Mouse (Mus musculus) adrenal gland, postnatal 36 days (tissue): ENCODE results near the gene Mthfd2l. TPM values are rescaled to one million over a fixed set of nuclear protein-coding genes. Genes with fewer than 3 reads are reported as not detected.

Source experiments
- DNase-seq, 2 experiments: peaks; one replicate each; pipeline ENCODE4 v3.0.0; 2021; ENCODE audit warnings: mixed read lengths in 1 of 2
- total RNA-seq, 2 experiments: library from RNA; stranded (reverse); gene quantifications; 2 replicates each; pipeline ENCODE4 v1.2.3; 2021

The Mthfd2l gene
- total RNA-seq, 2 experiments from 2014 or later = 19.8 TPM

DNA sequence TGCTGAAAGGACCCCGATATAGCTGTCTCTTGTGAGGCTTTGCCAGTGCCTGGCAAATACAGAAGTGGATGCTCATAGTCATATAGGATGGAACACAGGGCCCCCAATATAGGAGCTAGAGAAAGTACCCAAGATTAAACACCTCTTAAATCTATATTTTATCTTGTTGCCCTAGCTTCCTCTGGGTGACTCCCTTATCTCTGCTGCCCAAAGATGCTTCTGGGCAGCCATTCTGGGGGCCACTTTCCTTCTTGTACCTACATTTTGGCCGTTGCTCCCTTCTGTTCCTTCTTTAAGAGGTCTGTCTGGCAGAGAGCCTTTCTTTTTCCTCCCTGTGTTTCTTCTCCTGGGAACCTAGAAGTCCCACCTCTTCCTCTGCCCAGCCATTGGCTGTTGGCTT lies 14.5 kb downstream of the Mthfd2l start:
- no peak for DNase-seq

DNA sequence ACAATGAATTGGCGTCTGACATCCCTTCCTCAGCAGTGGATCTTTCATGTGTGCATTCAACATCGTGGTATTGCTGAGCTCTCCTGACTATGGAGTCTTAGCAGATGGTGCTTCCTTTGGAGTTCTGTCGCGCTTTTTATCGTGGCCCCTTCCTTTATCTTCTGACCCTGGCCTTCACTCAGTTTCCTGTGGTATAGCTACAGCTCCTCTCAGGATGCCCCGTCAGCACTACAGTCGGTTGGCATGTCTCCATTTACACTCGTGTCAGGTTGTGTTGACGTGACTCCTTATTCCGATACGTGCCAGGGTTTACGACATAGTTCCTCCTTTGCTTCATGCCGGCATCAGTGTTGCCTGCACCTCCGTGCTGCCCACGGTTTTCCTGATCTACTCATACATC lies 18.6 kb downstream of the Mthfd2l start:
- DNase-seq = no peak

DNA sequence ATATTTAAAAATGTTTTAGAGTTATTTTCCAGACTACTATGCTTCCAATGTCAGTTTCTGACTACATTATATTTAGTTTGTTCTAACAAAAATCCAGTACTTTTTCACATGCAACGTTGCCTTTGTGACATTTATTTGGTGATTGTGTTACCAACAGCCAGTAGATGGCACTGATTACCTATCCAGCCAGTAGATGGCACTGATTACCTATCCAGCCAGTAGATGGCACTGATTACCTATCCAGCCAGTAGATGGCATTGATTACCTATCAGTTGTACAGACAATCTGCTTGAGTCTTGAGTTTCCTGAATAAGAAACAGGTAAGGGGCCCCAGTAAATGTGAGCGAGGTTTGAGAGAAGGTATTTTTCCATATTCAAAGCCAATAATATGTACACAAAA lies 20.6 kb downstream of the Mthfd2l start:
- peak; percentile 2 to 20 for DNase-seq

DNA sequence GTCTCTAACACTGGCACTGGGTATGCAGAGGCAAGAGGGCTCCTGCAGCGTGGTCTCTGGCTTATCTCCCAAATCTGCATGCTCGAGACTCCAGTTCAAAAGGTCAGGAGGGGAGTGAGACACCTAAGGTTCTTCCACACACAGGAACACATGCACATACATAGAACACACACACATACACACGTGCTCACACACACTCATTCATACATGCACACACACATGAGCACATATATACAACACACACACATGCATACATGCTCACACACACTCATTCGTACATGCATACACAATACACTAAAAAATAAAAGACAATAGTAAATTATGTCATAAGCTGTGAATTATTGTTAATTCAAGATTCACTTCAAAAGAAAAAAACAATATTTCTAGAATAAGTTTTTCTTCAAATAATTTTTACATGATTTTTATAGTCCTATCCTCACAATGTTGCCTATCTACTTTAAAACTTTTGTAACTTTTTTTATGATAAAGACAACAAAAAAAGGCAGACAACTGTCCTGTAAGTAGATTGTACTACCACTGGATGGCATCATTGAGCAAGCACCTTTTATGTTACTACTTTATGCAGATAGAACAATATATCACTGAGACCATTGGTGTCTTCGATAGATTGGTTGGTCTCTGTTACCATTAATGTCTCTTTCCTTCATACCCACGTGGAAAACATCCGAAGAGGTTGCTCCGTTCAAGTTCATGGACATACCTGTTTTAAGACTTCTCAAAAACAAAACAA lies 22.0 kb downstream of the Mthfd2l start:
- DNase-seq = peak in 1 of 2 experiments; percentile 10

DNA sequence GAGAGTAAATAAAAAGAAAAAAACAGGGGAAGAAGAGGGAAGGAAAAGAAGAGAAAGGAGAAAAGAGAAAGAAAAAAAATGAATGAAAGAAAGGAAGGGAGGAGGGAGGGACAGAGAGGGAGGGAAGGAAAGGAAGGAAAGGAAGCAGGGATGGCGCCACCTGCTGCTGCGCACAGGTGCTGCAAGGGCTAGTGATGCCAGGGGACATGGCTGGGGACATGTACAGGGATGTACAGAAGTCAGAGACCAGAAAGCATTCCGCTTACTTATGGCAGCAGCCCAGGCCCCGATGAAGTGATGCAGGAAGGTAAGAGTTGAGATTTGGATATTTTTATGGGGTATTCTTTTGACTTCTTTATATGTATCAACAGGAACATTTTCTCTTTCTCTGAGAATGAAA lies 33.4 kb downstream of the Mthfd2l start:
- peak; percentile 12 to 48 for DNase-seq

DNA sequence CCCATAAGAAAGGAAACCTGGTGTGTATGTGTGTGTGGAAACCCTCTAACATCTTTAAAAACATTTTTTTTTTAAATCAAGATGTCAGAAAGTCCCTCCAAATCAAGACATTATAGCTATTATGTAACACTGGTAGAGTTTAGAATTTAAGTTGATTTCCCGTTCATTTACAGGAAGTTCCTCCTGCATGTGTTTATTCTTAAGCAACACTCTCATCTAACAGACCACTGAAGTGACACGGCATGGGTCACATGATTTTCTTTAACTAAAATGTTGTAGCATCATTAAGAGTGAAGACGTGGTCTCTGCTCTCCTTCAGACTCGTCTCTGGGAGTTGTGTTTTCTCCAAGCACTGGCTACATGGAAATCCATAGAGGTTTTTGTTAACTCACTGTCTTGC lies 33.8 kb downstream of the Mthfd2l start:
- no peak for DNase-seq

DNA sequence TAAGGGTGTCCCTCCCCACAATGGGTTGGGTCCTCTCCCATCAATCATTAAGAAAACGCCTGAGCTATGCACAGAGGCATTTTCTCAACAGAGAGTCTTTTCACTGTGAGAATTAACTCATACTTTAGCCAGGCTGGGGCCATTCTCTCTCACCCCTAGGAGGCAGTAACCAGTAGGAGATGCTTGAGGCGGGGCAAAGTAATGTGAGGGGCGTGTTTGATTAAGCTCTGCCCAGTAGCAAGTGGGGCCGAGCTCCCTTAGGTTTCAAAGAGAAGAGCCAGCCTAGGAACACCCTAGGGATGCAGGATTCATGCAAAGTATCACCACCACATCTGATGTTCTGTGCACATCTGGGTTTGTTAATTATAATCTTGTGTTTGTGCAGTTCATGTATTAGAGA lies 34.5 kb downstream of the Mthfd2l start:
- no peak for DNase-seq

DNA sequence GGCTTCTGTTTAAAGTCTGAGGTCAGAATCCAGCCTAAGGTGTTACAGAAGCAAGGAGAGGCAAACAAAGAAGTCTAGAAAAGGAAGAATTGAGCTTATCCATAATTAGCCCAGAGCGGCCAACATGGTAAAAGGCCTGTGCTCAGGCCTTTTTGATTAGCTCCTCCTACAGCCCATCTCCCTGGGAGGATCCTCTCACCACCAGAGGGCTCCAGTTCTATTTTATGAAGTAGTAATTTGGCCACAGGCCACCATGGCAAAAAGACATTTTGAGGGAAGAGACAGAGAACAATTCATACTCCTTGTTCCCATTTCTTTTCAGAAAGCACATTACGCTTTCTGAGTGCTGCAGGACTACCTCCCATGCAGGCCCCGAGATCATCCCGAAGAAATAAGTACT lies 46.3 kb downstream of the Mthfd2l start:
- DNase-seq = peak; percentile 67 to 76

DNA sequence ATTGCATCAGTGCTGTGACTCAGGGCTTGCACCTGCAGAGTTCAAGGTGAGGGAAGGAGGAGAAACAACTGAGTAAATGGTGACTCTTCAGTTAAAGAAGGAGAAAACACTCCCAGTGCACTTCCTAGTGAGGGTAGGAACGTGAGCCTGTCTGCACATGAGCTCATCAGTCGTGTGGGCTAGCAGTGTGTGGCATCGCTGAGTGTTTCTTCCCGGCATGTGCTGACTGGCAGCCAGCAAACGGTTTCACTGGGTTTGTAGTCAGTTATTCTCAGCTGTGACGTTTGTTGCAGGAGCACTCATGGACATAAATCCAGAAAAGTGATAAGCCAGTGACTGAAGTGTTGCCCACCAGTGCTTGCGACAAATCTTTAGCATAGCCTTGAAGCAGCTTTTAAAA lies 49.4 kb downstream of the Mthfd2l start:
- no peak for DNase-seq

DNA sequence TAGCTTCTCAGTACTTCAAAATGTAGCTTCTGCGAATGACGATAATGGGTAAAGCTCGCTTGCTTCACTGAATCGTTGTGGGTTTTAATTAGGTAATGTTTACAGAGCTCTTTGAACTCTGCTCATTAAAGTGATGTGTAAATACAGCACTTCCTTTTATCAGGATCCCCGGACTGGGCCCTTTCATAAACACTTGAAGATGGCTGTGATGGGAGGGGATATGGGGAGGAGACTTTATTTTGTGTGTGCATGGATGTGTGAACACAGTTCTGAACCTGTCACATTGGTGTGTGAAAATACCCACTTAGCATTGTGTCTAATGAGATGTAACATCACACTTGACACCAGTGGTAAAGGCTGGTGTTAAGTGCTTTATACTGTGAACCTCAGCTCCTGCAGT lies 56.7 kb downstream of the Mthfd2l start:
- no peak for DNase-seq

DNA sequence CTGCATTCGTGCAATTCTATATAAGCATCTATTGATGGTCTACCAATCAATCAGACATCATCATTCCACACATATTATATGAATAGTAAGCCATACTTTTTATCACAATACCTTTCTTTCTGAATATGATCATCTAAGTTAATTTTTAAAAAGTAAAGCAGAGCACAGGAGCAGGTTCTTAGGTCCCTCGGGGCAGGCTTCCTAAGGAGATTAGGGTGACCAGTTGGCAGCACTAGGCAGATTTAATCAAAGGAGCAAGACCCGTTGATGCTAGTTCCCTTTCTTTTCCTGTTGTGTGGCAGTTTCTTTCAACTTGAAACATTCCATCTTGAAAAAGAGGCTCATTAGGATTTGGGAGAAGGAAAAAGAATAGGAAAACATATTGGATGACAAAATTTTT lies 57.2 kb downstream of the Mthfd2l start:
- DNase-seq = no peak

DNA sequence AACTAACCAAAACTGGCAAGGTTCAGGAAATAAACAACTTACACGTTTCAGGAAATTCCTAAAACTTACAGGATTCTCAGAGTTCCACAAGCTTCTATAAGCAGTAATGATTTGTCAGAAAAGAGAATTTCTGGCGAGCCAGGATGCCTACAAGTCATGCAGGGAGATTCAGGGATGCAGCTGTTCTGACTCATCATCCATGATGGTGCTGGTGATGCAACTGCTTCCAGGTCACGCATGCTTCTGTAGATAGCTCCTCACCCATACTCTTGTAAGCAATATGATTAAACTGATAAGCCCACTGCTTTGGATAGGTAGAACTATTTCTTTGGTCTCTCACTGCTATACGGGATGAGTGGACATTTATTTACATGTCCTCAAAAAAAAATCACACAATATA lies 57.7 kb downstream of the Mthfd2l start:
- DNase-seq = no peak

DNA sequence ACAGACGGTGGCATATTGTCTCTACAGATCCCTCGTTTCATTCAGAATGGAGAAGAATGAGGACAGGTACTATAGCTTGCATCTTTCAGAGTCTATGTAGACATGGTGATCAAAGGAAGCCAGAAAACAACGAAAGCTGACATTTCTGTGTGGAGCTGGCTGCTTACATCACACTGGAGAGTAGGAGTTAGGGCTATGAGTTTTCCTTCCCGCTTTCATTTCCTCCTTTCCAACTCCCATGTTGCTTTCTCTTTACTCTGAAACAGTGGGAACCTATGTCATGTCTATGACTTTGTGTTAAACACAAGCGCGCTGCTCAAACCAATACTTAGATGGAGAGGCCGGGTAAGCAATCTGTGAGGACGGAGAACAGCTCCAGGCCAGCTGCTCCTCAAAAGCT lies 69.0 kb downstream of the Mthfd2l start:
- DNase-seq = no peak

DNA sequence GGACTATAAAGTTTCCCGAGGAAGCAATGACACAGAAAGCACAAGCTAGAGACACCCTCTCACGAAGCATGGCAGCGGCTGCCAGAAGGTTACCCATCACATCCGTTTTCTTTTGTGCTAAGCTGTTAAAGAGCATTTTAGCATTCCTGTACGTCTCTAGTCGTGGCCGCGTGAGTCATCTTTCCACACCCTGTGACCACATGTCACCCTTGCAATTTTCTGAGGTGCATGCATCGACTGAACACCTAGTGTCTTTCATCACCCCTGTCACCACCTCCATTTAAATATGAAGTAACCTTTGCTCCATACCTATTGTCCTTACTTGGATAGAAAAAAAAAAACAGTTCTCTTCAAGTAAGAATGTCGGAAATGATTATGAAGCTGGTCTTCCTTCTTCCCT lies 84.3 kb downstream of the Mthfd2l start:
- DNase-seq = no peak

DNA sequence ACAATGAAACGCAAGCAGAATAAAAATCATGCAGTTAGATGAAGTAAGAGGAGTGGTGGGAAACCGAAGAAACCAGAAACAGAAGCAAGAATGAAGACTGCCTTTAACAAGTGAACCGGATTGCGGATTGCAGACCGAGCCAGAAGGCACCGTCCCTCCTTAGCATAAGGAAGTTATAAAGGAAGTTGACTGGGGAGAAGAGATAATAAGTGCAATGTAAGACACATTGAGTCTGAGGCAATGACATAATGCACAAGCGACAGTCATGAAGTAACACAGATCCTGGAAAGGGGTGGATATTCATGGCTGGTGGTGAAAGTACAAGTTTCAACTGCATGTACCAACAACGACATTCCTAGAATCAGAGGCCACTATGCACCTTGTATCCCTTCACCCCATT lies 92.2 kb downstream of the Mthfd2l start:
- DNase-seq = no peak

DNA sequence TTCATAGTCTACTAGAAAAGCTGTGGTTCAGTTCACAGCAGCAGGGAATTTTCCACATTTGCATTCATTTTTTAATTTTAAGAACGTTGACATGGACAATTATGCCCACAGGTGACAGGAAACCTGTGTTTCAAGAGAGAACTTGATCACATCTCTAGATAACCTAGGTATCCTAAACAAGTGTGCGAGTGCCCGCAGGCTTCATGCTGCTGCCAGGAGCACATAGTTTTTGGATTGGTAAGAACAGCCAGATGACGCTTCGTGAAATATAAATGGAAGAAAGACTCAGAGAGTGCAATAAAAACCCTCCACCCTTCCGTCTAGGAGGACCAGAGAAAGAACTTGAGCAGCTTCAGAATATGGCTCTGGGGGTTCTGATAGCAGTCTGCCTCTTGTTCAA lies 96.2 kb downstream of the Mthfd2l start, which contains the start of gene Epgn:
Epgn (plus strand) TSS at position 301 of the 400 bp plus-strand sequence.
- no peak for DNase-seq

DNA sequence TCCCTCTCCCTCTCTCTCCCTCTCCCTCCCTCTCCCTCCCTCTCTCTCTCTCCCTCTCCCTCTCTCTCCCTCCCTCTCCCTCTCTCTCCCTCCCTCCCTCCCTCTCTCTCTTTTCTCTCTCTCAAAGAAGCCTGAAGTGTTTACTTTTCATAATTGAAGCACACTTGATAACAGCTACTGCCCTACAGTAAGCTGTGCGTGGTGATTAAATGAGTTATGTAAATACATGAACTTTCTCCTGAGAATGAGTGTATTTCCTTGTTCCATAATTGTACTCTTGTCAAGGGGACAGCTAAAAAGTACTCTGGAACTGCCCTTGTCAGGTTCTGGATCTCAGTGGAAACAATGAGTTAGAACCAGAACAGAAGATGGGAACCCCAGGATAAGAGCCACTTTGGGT lies 96.9 kb downstream of the Mthfd2l start:
- no peak for DNase-seq

DNA sequence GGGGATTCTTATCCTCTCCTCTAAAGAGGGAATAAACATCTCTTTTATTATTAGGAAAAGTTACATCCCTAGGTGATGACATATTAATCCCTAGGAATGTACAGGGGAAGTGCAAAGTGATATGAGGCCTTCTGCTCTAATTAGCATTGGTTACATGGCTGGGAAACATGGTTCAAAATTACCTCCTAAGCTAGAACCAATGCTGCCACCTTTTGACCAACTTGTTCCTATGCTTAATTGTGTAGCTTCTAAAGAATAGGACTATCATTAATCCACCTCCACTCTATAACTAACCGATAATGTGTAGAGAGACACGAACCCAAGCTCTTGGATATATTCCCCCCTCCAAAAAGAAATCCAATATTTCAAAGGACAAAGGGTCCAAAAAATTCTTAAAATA lies 99.7 kb downstream of the Mthfd2l start:
- no peak for DNase-seq

DNA sequence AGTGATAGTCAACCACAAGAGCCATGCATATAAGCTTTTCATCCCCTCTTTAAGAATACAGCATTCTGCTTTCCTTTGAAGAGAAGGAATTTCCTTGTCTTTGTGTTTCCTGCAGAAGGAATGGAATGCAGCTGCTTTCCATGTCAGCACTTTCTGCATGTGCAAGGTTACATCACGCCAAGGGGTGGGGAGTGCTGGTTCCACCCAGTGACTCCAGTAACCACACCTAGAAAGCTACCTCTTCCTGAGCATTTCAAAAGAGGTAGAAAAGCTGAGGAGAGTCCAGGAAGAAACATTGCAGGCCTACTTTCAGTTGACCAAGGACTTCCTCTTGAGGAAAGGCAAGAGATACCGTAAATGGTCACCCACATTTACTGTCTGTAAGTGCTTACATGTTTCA lies 104.4 kb downstream of the Mthfd2l start:
- DNase-seq = no peak

DNA sequence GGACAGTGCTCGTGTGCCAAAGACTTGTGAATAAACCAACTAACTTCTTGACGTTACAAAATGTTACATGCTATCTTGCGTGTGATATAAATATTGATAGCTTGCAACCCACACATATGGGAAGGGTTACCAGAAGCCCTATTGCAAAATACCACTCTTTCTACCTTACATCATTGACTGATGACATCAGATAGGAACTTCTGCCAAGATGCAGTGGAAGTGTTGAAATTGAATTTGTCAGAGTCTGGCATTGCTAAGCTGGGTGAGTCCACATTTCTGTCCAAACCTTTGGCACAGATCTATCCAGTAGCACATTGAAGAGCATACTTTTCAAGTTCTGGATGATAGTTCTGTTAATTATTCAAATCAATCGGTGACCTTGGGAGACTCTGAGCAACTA lies 105.7 kb downstream of the Mthfd2l start:
- peak in 1 of 2 experiments; percentile 5 for DNase-seq

DNA sequence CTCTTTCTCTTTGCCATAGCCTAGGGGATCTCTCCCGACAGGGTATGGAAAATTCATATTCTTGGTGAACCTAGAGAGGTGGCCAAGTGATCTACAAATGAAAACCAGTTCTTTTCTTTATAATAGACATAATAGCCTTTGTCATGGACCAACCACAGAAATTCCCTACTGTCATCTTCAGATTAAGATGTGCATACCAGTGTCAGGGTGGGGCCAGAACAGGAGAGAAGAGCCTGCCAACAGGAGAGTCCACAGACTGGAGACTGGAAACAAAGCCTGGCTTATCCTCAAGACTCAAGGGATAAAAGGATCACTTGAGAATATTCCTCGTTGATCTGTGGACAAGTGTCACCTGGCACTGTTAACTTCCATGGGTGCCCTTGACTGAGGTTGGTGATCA lies 106.8 kb downstream of the Mthfd2l start:
- no peak for DNase-seq

DNA sequence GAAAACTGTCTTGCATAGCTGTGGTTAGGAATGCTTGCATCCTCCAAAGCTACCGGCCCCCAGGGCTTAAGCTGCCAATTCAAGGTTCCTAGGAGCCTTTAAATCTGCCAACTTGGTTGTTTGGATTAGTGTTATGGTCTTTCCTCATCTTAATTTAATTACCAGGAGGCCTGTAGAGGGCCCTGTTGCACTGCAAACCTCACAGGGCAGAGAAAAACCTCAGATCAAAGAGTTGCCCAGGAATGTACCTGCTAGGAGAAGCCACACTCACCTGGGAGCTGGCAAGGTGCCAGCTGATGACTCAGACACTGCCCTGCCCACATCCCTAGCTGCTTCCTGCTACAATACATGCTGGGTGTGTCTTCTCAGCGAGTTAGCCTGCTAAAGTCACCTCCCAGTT lies 107.6 kb downstream of the Mthfd2l start:
- peak; percentile 8 to 14 for DNase-seq

DNA sequence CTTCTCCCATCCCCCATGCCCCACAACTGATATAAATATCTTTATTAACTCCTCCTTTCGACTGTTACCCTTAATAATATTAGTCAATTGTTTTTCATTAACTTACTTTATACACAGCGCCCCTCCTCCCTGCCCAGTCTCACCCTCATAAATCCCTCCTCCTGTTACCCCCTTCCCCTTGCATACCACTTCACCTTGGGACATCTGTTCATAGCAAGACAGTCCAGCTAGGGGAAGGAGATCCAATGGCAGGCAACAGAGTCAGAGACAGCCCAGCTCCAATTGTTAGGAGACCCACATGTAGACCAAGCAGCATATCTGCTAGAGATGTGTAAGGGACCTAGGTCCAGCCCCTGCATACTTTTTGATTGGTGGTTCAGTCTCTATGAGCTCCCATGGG lies 108.0 kb downstream of the Mthfd2l start:
- no peak for DNase-seq

DNA sequence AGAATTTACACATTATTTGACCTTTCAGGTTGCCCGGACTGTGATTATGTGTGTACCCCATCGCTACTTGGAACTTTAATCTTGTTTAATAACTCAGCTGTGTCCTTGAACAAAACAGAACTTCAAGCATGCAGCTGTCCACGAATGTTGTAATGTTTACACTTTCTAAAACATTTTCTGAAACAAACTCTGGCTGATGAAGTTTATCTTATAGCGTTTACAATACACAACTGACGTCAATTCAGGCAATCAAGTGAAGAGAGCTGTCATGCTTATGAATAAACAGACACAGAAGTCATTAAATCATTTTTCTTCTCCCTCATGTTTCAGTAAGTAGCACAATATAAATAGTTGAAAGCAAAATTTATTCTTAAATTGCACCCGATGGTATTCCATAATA lies 117.1 kb downstream of the Mthfd2l start:
- DNase-seq = no peak

DNA sequence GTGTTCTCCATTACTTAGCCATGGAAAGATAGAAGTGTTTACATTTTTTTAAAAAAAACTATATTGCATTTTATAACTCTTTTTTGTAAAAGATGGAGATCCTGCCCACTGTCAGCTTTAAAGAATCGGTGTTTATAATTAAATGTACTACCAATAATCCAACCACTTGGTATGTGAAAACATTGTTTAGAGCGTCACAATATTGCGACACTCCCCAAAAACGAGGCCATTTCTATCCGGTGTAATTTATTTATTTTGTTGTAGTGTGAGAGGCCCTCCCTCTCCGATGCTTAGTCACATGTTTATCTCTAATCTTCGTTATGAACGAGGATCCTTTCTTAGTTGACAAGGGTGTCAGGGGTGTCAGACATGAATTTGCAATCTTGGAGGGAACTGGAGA lies 117.5 kb downstream of the Mthfd2l start:
- no peak for DNase-seq
